Mouse (Mus musculus) stomach, embryonic 14.5 days (tissue): ENCODE data around the gene Sh3pxd2a. TPM values are rescaled to one million over a fixed set of nuclear protein-coding genes. Genes with fewer than 3 reads are reported as not detected.

ENCODE experiments used
- ATAC-seq: fragments of 200-750 bp; cut with Nextera tagmentation; 2 replicates; pipeline ENCODE4 v1.8.0; 2017; ENCODE audit warnings: low read depth, moderate TSS enrichment; ENCODE audit not compliant: insufficient number of reproducible peaks, insufficient read depth, low FRiP score
- H3K27ac ChIP-seq: fragments of 300-500 bp; sonication (generic); 2 replicates; pipeline ENCODE4 v1.5.1; 2014; ENCODE audit warnings: mild to moderate bottlenecking, low read length, moderate library complexity, mixed read lengths
- H3K27me3 ChIP-seq: fragments of 300-500 bp; sonication (generic); 2 replicates; pipeline ENCODE4 v1.6.1; 2014; ENCODE audit warnings: low read length, control low read depth, mixed read lengths; ENCODE audit not compliant: control insufficient read depth, insufficient read depth
- H3K36me3 ChIP-seq: fragments of 300-500 bp; sonication (generic); 2 replicates; pipeline ENCODE4 v1.6.1; 2014; ENCODE audit warnings: mild to moderate bottlenecking, control low read depth, low read length, moderate library complexity, mixed read lengths; ENCODE audit not compliant: control insufficient read depth, insufficient read depth
- H3K4me1 ChIP-seq: fragments of 300-500 bp; sonication (generic); 2 replicates; pipeline ENCODE4 v1.6.1; 2014; ENCODE audit warnings: low read length, control low read depth, mixed read lengths; ENCODE audit not compliant: control insufficient read depth, insufficient read depth
- H3K4me2 ChIP-seq: fragments of 300-500 bp; sonication (generic); replicated peaks from 2 replicates; pipeline ENCODE4 v1.6.1; 2014; ENCODE audit warnings: low read depth, low read length, control low read depth
- H3K4me3 ChIP-seq: fragments of 300-500 bp; sonication (generic); 2 replicates; pipeline ENCODE4 v1.5.1; 2014; ENCODE audit warnings: low read depth, low read length, control low read depth
- H3K9ac ChIP-seq: fragments of 300-500 bp; sonication (generic); replicated peaks from 2 replicates; pipeline ENCODE4 v1.6.1; 2014; ENCODE audit warnings: low read depth, mild to moderate bottlenecking, control low read depth, low read length, moderate library complexity, mixed read lengths
- H3K9me3 ChIP-seq: fragments of 300-500 bp; sonication (generic); 2 replicates; pipeline ENCODE4 v1.6.1; 2016; ENCODE audit warnings: low read depth, low read length, control low read depth; ENCODE audit not compliant: control insufficient read depth
- WGBS: fragments of 180-500 bp; shearing (Covaris S2); extraction: QIAGEN DNeasy Blood & Tissue Kit; methylation state at CpG from one replicate; pipeline ENCODE4 v1.1.7; 2014; 5-methylcytosine and 5-hydroxymethylcytosine counted together
- polyA plus RNA-seq: library from polyadenylated mRNA; unstranded; fragments of >200 nt; fragmentation: Nextera tagmentation; extraction: Ambion mirVana; gene quantifications from 2 replicates; pipeline ENCODE4 v1.2.1, GENCODE M21; 2014

The Sh3pxd2a gene
- polyA plus RNA-seq, 1 experiment from 2014 or later, result 13.7 TPM

- Histone ChIP-seq H3K9ac (no peak overlapping the region), H3K4me3 (no peak overlapping the region), H3K27me3 (no peaks in the 10 kb centered on the region), H3K27ac (no peak overlapping the region), H3K9me3 (no peaks in the 10 kb centered on the region), H3K4me1 (0 out of 2 replicates have a peak, but pooled peaks cover 4% of the 10 kb centered on the region), H3K36me3 (no peaks in the 10 kb centered on the region; the same call in 1 of the 2 replicates), H3K4me2 (no peak overlapping the region)
- WGBS, result 93% methylated on average over 6 of the region's 6 CpGs
- no peak for ATAC-seq
Observed at GRCm38 (mm10) chr19:47497736-47498135, 33.5 kb upstream of the Sh3pxd2a start.

GRCm38 (mm10) chr19:47497313-47497712 is 33.1 kb upstream of the Sh3pxd2a start:
- Histone ChIP-seq H3K4me1 (0 out of 2 replicates have a peak, but pooled peaks cover 4% of the 10 kb centered on the region), H3K36me3 (no peaks in the 10 kb centered on the region; the same call in 1 of the 2 replicates), H3K27ac (no peak overlapping the region), H3K4me2 (no peak overlapping the region), H3K4me3 (no peak overlapping the region), H3K9me3 (no peaks in the 10 kb centered on the region), H3K27me3 (no peaks in the 10 kb centered on the region), H3K9ac (no peak overlapping the region)
- 76% methylated on average over 9 of the region's 9 CpGs for WGBS
- ATAC-seq, result no peak

GRCm38 (mm10) chr19:47493017-47493997 is 29.1 kb upstream of the Sh3pxd2a start:
- 0 out of 2 replicates have a peak, but pooled peaks cover 2% of the 10 kb centered on the region for H3K9me3 ChIP-seq
- 73% methylated on average over 23 of the region's 23 CpGs for WGBS
- no peaks in the 10 kb centered on the region for H3K36me3 ChIP-seq
- ATAC-seq, result no peak
- no peak overlapping the region for H3K27ac ChIP-seq
- 0 out of 2 replicates have a peak, but pooled peaks cover 4% of the 10 kb centered on the region for H3K4me1 ChIP-seq
- H3K27me3 ChIP-seq, result no peaks in the 10 kb centered on the region
- H3K4me2 ChIP-seq, result no peak overlapping the region
- no peak overlapping the region for H3K9ac ChIP-seq
- no peak overlapping the region for H3K4me3 ChIP-seq

- Histone ChIP-seq H3K9me3 (0 out of 2 replicates have a peak, but pooled peaks cover 2% of the 10 kb centered on the region), H3K36me3 (no peaks in the 10 kb centered on the region), H3K9ac (no peak overlapping the region), H3K4me2 (no peak overlapping the region), H3K27ac (no peak overlapping the region), H3K27me3 (no peaks in the 10 kb centered on the region), H3K4me3 (no peak overlapping the region), H3K4me1 (0 out of 2 replicates have a peak, but pooled peaks cover under 1% of the 10 kb centered on the region)
- WGBS, result 86% methylated on average over 6 of the region's 6 CpGs
- ATAC-seq, result no peak
Observed at GRCm38 (mm10) chr19:47492422-47492821, 28.2 kb upstream of the Sh3pxd2a start.

- WGBS, result 55% methylated on average over 2 of the region's 2 CpGs
- no peaks in the 10 kb centered on the region for H3K4me1 ChIP-seq
- 0 out of 2 replicates have a peak, but pooled peaks have one; percentile 37 for ATAC-seq
- no peak overlapping the region for H3K4me3 ChIP-seq
- H3K36me3 ChIP-seq, result no peaks in the 10 kb centered on the region
- no peak overlapping the region for H3K9ac ChIP-seq
- H3K27ac ChIP-seq, result no peak overlapping the region
- H3K27me3 ChIP-seq, result no peaks in the 10 kb centered on the region
- no peak overlapping the region for H3K4me2 ChIP-seq
- H3K9me3 ChIP-seq, result 0 out of 2 replicates have a peak, but pooled peaks cover 2% of the 10 kb centered on the region
Observed at GRCm38 (mm10) chr19:47491853-47492252, 27.7 kb upstream of the Sh3pxd2a start.

- 85% methylated on average over 3 of the region's 3 CpGs for WGBS
- Histone ChIP-seq H3K4me1 (peaks cover 6% of the 10 kb centered on the region), H3K27me3 (no peaks in the 10 kb centered on the region), H3K9me3 (0 out of 2 replicates have a peak, but pooled peaks cover 2% of the 10 kb centered on the region), H3K27ac (no peak overlapping the region), H3K4me2 (no peak overlapping the region), H3K36me3 (no peaks in the 10 kb centered on the region), H3K9ac (no peak overlapping the region), H3K4me3 (no peak overlapping the region)
- no peak for ATAC-seq
Observed at GRCm38 (mm10) chr19:47489233-47489632, 25.0 kb upstream of the Sh3pxd2a start.

- H3K9ac ChIP-seq, result no peak overlapping the region
- H3K27me3 ChIP-seq, result no peaks in the 10 kb centered on the region
- H3K27ac ChIP-seq, result no peak overlapping the region
- H3K9me3 ChIP-seq, result 0 out of 2 replicates have a peak, but pooled peaks cover 2% of the 10 kb centered on the region
- H3K4me3 ChIP-seq, result no peak overlapping the region
- H3K4me1 ChIP-seq, result peaks cover 6% of the 10 kb centered on the region
- no peak for ATAC-seq
- H3K36me3 ChIP-seq, result no peaks in the 10 kb centered on the region
- no peak overlapping the region for H3K4me2 ChIP-seq
- 22% methylated on average over 4 of the region's 4 CpGs for WGBS
Observed at GRCm38 (mm10) chr19:47488250-47488649, 24.0 kb upstream of the Sh3pxd2a start.

GRCm38 (mm10) chr19:47487572-47487971 is 23.4 kb upstream of the Sh3pxd2a start:
- WGBS, result 77% methylated on average over 9 of the region's 9 CpGs
- Histone ChIP-seq H3K9ac (no peak overlapping the region), H3K36me3 (no peaks in the 10 kb centered on the region), H3K4me1 (peaks cover 6% of the 10 kb centered on the region), H3K27me3 (no peaks in the 10 kb centered on the region), H3K4me2 (no peak overlapping the region), H3K27ac (no peak overlapping the region), H3K9me3 (0 out of 2 replicates have a peak, but pooled peaks cover 2% of the 10 kb centered on the region), H3K4me3 (no peak overlapping the region)
- no peak for ATAC-seq
